In genomic region chr13:57858491-57858890, GRCm38 (mm10) we compare ENCODE assay signal across 29 mouse cellular contexts. TPM values are rescaled to one million over a fixed set of nuclear protein-coding genes. Genes with fewer than 3 reads are reported as not detected.
DNase-seq lines count a peak whose midpoint lies in the region; ATAC-seq and TF ChIP-seq lines count a peak whose summit lies in the region.
"Had no signal": no experiment of that assay in that cellular context is flagged by ENCODE, and none has a peak within 500 bp of the region (broad histone marks: within the 10 kb centered on the region; RNA-seq: fewer than 3 reads in every experiment).

No protein-coding gene starts in this region.

- DNase-seq in hindbrain, embryonic 10.5 days (ENCODE audit: low spot score): peak; percentile 26
- DNase-seq in hindbrain, postnatal 0 days (ENCODE audit: low spot score): no peak
- no peak for DNase-seq in midbrain, embryonic 14.5 days
- DNase-seq in embryo, embryonic 11 days: peak; percentile 10
- DNase-seq in kidney, postnatal 10 days: no peak
- no peak for DNase-seq in left cerebral cortex, adult 18-20 months (ENCODE audit: low spot score in 2 of 2)
- DNase-seq: adrenal gland, postnatal 25 days; cerebellum, adult 11-12 months; cerebellum, adult 9-11 months; heart, postnatal 14 days; kidney, adult 18-20 months; kidney, postnatal 36 days; left cerebral cortex, postnatal 4 days; liver, postnatal 0 days; lung, postnatal 36 days; thymus, adult 2 months had no signal

- H3K9me3 ChIP-seq in hindbrain, embryonic 10.5 days: no peaks in the 10 kb centered on the region
- H3K9me3 ChIP-seq in hindbrain, postnatal 0 days (ENCODE audit: low read length): no peaks in the 10 kb centered on the region
- H3K9me3 ChIP-seq in midbrain, embryonic 13.5 days: no peaks in the 10 kb centered on the region
- no peaks in the 10 kb centered on the region for H3K9me3 ChIP-seq in midbrain, embryonic 14.5 days (ENCODE audit: control insufficient read depth, low read length)
- H3K9me3 ChIP-seq in embryonic facial prominence, embryonic 15.5 days (replicated peaks): no peaks in the 10 kb centered on the region
- H3K9me3 ChIP-seq: hindbrain, embryonic 15.5 days; kidney, embryonic 15.5 days; liver, embryonic 12.5 days; midbrain, embryonic 15.5 days; neural tube, embryonic 12.5 days had no signal

- H3K27me3 ChIP-seq in hindbrain, embryonic 10.5 days (ENCODE audit: insufficient read depth, poor library complexity, severe bottlenecking): no peaks in the 10 kb centered on the region
- no peaks in the 10 kb centered on the region for H3K27me3 ChIP-seq in hindbrain, postnatal 0 days (ENCODE audit: insufficient read depth, low read length)
- no peaks in the 10 kb centered on the region for H3K27me3 ChIP-seq in midbrain, embryonic 13.5 days
- no peaks in the 10 kb centered on the region for H3K27me3 ChIP-seq in midbrain, embryonic 14.5 days (ENCODE audit: control insufficient read depth, insufficient read depth, low read length)
- no peaks in the 10 kb centered on the region for H3K27me3 ChIP-seq in embryonic facial prominence, embryonic 15.5 days
- H3K27me3 ChIP-seq: hindbrain, embryonic 15.5 days; kidney, embryonic 15.5 days; liver, embryonic 12.5 days; midbrain, embryonic 15.5 days; neural tube, embryonic 12.5 days had no signal

- H3K27ac ChIP-seq in hindbrain, embryonic 10.5 days: peak overlapping the region; percentile 72
- no peak overlapping the region for H3K27ac ChIP-seq in hindbrain, postnatal 0 days
- 0 out of 2 replicates have a peak overlapping the region, but pooled peaks have one; percentile 7 for H3K27ac ChIP-seq in midbrain, embryonic 13.5 days
- H3K27ac ChIP-seq in midbrain, embryonic 14.5 days (replicated peaks; ENCODE audit: low read depth, low read length): no peak overlapping the region
- no peak overlapping the region for H3K27ac ChIP-seq in embryonic facial prominence, embryonic 15.5 days (replicated peaks)
- H3K27ac ChIP-seq: hindbrain, embryonic 15.5 days; kidney, embryonic 15.5 days; layer of hippocampus, adult 2 months; liver, embryonic 12.5 days; midbrain, embryonic 15.5 days; neural tube, embryonic 12.5 days had no signal

- TF ChIP-seq CTCF in hindbrain, postnatal 0 days (IDR thresholded peaks at IDR 0.05; ENCODE audit: low read depth): no peak

- no peak overlapping the region for H3K4me2 ChIP-seq in hindbrain, postnatal 0 days (ENCODE audit: low read depth, low read length)
- no peak overlapping the region for H3K4me2 ChIP-seq in midbrain, embryonic 13.5 days (replicated peaks)
- no peak overlapping the region for H3K4me2 ChIP-seq in midbrain, embryonic 14.5 days (ENCODE audit: low read length)
- H3K4me2 ChIP-seq in embryonic facial prominence, embryonic 15.5 days (replicated peaks): no peak overlapping the region
- H3K4me2 ChIP-seq: hindbrain, embryonic 15.5 days; kidney, embryonic 15.5 days; liver, embryonic 12.5 days; midbrain, embryonic 15.5 days; neural tube, embryonic 12.5 days had no signal

- no peaks in the 10 kb centered on the region for H3K36me3 ChIP-seq in hindbrain, embryonic 10.5 days
- no peaks in the 10 kb centered on the region for H3K36me3 ChIP-seq in hindbrain, postnatal 0 days (ENCODE audit: insufficient read depth, low read length)
- H3K36me3 ChIP-seq in midbrain, embryonic 13.5 days: no peaks in the 10 kb centered on the region
- H3K36me3 ChIP-seq in midbrain, embryonic 14.5 days (ENCODE audit: control insufficient read depth, insufficient read depth, low read length): no peaks in the 10 kb centered on the region
- H3K36me3 ChIP-seq in embryonic facial prominence, embryonic 15.5 days: no peaks in the 10 kb centered on the region
- H3K36me3 ChIP-seq: hindbrain, embryonic 15.5 days; kidney, embryonic 15.5 days; liver, embryonic 12.5 days; midbrain, embryonic 15.5 days; neural tube, embryonic 12.5 days had no signal

- ATAC-seq in hindbrain, postnatal 0 days: no peak
- ATAC-seq in midbrain, embryonic 13.5 days: no peak
- no peak for ATAC-seq in midbrain, embryonic 14.5 days (ENCODE audit: low FRiP score, low TSS enrichment)
- ATAC-seq in embryonic facial prominence, embryonic 15.5 days (ENCODE audit: insufficient number of reproducible peaks, low FRiP score, low TSS enrichment, low read depth): peak; percentile 34; the same call in 1 of the 2 replicates
- ATAC-seq: forebrain, embryonic 14.5 days; liver, embryonic 12.5 days; liver, postnatal 0 days; midbrain, embryonic 15.5 days had no signal

- H3K4me3 ChIP-seq in hindbrain, embryonic 10.5 days: no peak overlapping the region
- no peak overlapping the region for H3K4me3 ChIP-seq in hindbrain, postnatal 0 days (ENCODE audit: low read length)
- no peak overlapping the region for H3K4me3 ChIP-seq in midbrain, embryonic 13.5 days (replicated peaks)
- no peak overlapping the region for H3K4me3 ChIP-seq in midbrain, embryonic 14.5 days (replicated peaks; ENCODE audit: low read depth, low read length)
- no peak overlapping the region for H3K4me3 ChIP-seq in embryonic facial prominence, embryonic 15.5 days (replicated peaks)
- H3K4me3 ChIP-seq: hindbrain, embryonic 15.5 days; kidney, embryonic 15.5 days; layer of hippocampus, adult 2 months; liver, embryonic 12.5 days; midbrain, embryonic 15.5 days; myocyte; neural tube, embryonic 12.5 days had no signal

- H3K9ac ChIP-seq in hindbrain, postnatal 0 days (replicated peaks; ENCODE audit: low read length): no peak overlapping the region
- H3K9ac ChIP-seq in midbrain, embryonic 13.5 days (replicated peaks): peak overlapping the region; percentile 40; the same call in 1 of the 2 replicates
- H3K9ac ChIP-seq in midbrain, embryonic 14.5 days (replicated peaks; ENCODE audit: low read length): no peak overlapping the region
- H3K9ac ChIP-seq in embryonic facial prominence, embryonic 15.5 days: no peak overlapping the region
- H3K9ac ChIP-seq: hindbrain, embryonic 15.5 days; kidney, embryonic 15.5 days; liver, embryonic 12.5 days; liver, postnatal 0 days; midbrain, embryonic 15.5 days; neural tube, embryonic 12.5 days had no signal

- peaks cover 24% of the 10 kb centered on the region for H3K4me1 ChIP-seq in hindbrain, embryonic 10.5 days (replicated peaks)
- H3K4me1 ChIP-seq in hindbrain, postnatal 0 days (ENCODE audit: insufficient read depth, low read length): 0 out of 2 replicates have a peak, but pooled peaks cover 9% of the 10 kb centered on the region
- peaks cover 24% of the 10 kb centered on the region for H3K4me1 ChIP-seq in midbrain, embryonic 13.5 days (replicated peaks)
- H3K4me1 ChIP-seq in midbrain, embryonic 14.5 days (ENCODE audit: control insufficient read depth, insufficient read depth, low read length): peaks cover 11% of the 10 kb centered on the region
- H3K4me1 ChIP-seq in embryonic facial prominence, embryonic 15.5 days: no peaks in the 10 kb centered on the region
- H3K4me1 ChIP-seq: liver, embryonic 12.5 days had no signal

- WGBS in hindbrain, embryonic 10.5 days: 27% methylated on average over 9 of the region's 9 CpGs
- WGBS in hindbrain, postnatal 0 days: 22% methylated on average over 9 of the region's 9 CpGs
- 20% methylated on average over 9 of the region's 9 CpGs for WGBS in midbrain, embryonic 13.5 days
- 17% methylated on average over 9 of the region's 9 CpGs for WGBS in midbrain, embryonic 14.5 days
- 40% methylated on average over 9 of the region's 9 CpGs for WGBS in embryonic facial prominence, embryonic 15.5 days

RNA-seq across cellular contexts. Expression of gene Spock1, which starts 49.6 kb away (rescaled TPM):
- 5.4 and 10.3 TPM in 2 replicates for polyA plus RNA-seq in hindbrain, embryonic 10.5 days (2016; fragmentation: Nextera tagmentation; extraction: Ambion mirVana)
- total RNA-seq in hindbrain, postnatal 0 days (2014; rRNA removed): 101 and 118 TPM in 2 replicates
- polyA plus RNA-seq in hindbrain, postnatal 0 days (2015; fragmentation: Nextera tagmentation; extraction: Ambion mirVana): 72.1 and 80.3 TPM in 2 replicates
- 45.1 and 50.4 TPM in 2 replicates for polyA plus RNA-seq in midbrain, embryonic 13.5 days (2015; fragmentation: Nextera tagmentation; extraction: Ambion mirVana)
- polyA plus RNA-seq in midbrain, embryonic 14.5 days (2014; fragmentation: Nextera tagmentation; extraction: Ambion mirVana): 66.2 and 73.1 TPM in 2 replicates
- 12.0 and 14.4 TPM in 2 replicates for polyA plus RNA-seq in embryonic facial prominence, embryonic 15.5 days (2015; fragmentation: Nextera tagmentation; extraction: Ambion mirVana)
- total RNA-seq in left cerebral cortex, adult 18-20 months (2021): 100 to 1,000 TPM; 279 to 300 TPM
- total RNA-seq: granulocyte monocyte progenitor cell, adult 5-6 weeks; megakaryocyte, adult 5-6 weeks; MEL had no signal
- polyA plus RNA-seq: liver, postnatal 0 days had no signal

Comparison
In these comparisons a context has a peak if more than half of its experiments do, and no peak if none do; other contexts are left out.
1. DNase-seq: peak in hindbrain, embryonic 10.5 days (single experiment) and embryo, embryonic 11 days (single experiment); none in hindbrain, postnatal 0 days (single experiment), midbrain, embryonic 14.5 days (single experiment), kidney, postnatal 10 days (single experiment) and left cerebral cortex, adult 18-20 months (0 of 2).
2. H3K27ac ChIP-seq: peak in hindbrain, embryonic 10.5 days (single experiment) and midbrain, embryonic 13.5 days (single experiment); none in hindbrain, postnatal 0 days (single experiment), midbrain, embryonic 14.5 days (single experiment) and embryonic facial prominence, embryonic 15.5 days (single experiment).